Mouse (Mus musculus): Measurements from ENCODE around the gene Rnf185. TPM values are rescaled to one million over a fixed set of nuclear protein-coding genes. Genes with fewer than 3 reads are reported as not detected.

Gene Rnf185
- 10 to 100 TPM in 1 of 2 experiments, 1 to 10 TPM in 1; 7.4 to 22.7 TPM for polyA plus RNA-seq (2012; fragmentation: generic; extraction: Trizol)

GRCm38 (mm10) chr11:3452167-3452639 lies at the start of gene Rnf185:
TSS of gene Rnf185 (minus strand) at chr11:3452363.

DNA sequence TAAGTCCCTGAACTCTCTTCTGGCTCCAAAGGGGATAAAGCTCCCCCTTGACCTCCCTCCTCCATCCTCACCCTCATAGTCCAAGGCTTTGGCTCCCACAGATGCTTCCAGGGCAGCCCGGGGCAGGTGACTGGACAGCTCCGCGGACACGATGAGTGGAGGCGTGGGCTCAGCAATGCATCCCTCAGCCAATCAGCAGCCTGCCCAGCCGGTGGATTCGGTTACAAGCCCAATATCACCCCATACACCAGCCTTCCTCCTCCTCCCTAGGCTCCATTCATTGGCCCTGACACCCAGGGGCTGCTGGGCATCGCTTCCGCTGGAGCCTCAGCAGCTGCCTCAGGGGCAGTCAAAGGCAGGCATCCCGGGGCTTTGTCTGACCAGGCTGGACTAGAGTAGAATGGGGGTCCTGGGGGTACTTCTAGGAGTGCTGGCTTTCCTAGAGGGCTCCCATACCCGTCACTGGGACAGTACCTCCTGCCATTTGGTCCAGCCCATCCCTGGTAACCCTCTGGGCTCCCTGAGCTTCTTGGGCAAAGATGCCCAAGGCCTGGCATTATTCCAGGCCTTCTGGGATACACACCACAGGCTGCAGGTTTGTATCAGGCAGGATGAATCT lies 35.9 kb upstream of the Rnf185 start, which contains the start of gene Pla2g3:
TSS of gene Pla2g3 (plus strand) at position 333 of the 619 bp plus-strand sequence.

DNA sequence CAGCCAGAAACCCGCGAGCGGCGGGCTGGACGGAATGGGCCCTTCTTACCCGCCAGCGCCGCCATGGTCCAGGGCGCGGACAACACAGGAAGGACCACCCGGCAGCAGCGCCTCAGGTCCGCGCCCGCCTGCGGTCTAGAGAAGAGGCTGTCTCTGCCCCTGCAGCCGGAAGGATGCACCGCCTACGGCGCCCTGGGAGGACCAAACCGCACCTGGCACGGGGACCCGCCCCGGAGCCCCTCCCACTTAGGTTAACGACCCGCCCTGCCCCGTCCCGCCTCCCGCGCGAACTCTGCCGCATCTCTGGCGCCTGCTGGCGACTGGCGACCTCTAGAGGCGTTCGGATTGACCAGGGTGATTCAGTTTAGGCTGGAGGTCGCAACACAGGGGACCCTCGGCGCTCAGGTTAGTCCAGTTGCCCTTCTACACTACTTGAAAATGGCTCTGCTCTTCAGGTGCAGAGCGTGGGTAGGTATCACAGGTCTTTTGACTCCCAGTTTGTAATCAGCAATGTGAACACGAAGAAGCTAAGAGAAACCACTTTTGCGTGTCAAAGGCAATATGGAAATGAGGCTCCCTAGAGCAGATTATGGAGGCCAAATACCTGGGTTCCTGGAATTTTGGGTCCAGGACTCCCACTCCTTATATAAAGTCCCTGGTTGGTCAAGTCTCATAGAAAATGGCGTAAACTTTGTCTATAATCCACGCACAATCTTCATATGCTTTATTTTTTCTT lies 43.0 kb downstream of the Rnf185 start, which contains the start of gene Limk2:
TSS of gene Limk2 (minus strand) at position 193 of the 736 bp plus-strand sequence.

Other genes starting within 250 kb of the Rnf185 start
- 10 to 100 TPM in 1 of 2 experiments, 1 to 10 TPM in 1; 7.4 to 24.4 TPM for gene Eif4enif1, start 250.0 kb downstream of the Rnf185 start, polyA plus RNA-seq (2012; fragmentation: generic; extraction: Trizol)
- 10 to 100 TPM; 96.1 to 96.5 TPM for gene Drg1, start 185.9 kb downstream of the Rnf185 start, polyA plus RNA-seq (2012; fragmentation: generic; extraction: Trizol)
- 10 to 100 TPM; 17.9 to 32.5 TPM for gene Patz1, start 163.5 kb downstream of the Rnf185 start, polyA plus RNA-seq (2012; fragmentation: generic; extraction: Trizol)
- 10 to 100 TPM in 1 of 2 experiments, 1 to 10 TPM in 1; 1.2 to 46.5 TPM for gene Pik3ip1, start 122.0 kb downstream of the Rnf185 start, polyA plus RNA-seq (2012; fragmentation: generic; extraction: Trizol)
- gene Limk2, start 43.2 kb downstream of the Rnf185 start, polyA plus RNA-seq (2012; fragmentation: generic; extraction: Trizol) = 10 to 100 TPM; 13.9 to 23.4 TPM
- under 1 TPM; 0.02 to 0.28 TPM for gene Pla2g3, start 35.9 kb upstream of the Rnf185 start, polyA plus RNA-seq (2012; fragmentation: generic; extraction: Trizol)
- gene Inpp5j, start 52.5 kb upstream of the Rnf185 start, polyA plus RNA-seq (2012; fragmentation: generic; extraction: Trizol) = under 1 TPM; 0.02 to 0.28 TPM
- 100 to 1,000 TPM; 155 to 559 TPM for gene Selenom, start 62.3 kb upstream of the Rnf185 start, polyA plus RNA-seq (2012; fragmentation: generic; extraction: Trizol)
- 100 to 1,000 TPM in 1 of 2 experiments, 10 to 100 TPM in 1; 56.1 to 109 TPM for gene Smtn, start 88.2 kb upstream of the Rnf185 start, polyA plus RNA-seq (2012; fragmentation: generic; extraction: Trizol)
- gene Morc2a, start 196.8 kb upstream of the Rnf185 start, polyA plus RNA-seq (2012; fragmentation: generic; extraction: Trizol) = 10 to 100 TPM in 1 of 2 experiments, 1 to 10 TPM in 1; 5.8 to 30.5 TPM